Mouse (Mus musculus) thymus, adult 18-20 months (tissue): ENCODE data around the gene Smim23.

Experiments used
- DNase-seq, 2 experiments: peaks; one replicate each; pipeline ENCODE4 v3.0.0; 2022; ENCODE audit warnings: mixed read lengths in 2 of 2

The Smim23 gene

DNA sequence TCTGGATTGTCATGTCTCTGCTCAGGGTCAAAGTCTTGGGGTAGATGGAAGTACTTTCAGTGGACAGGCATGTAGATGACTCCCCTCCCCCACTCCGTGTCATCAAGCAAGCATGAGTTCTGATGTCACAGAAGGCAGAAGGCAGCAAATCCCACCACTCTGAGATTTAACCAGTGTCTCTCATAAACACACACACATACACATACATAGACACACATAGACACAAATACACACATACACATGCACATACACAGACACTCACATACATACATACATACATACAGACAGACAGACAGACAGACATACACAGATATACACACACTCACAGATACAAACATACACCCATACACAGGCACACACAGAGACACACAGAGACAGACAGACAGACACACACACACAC lies at the start of gene Smim23:
Gene Smim23 (minus strand): TSS at position 101 of the 400 bp plus-strand sequence.
- DNase-seq = no peak

DNA sequence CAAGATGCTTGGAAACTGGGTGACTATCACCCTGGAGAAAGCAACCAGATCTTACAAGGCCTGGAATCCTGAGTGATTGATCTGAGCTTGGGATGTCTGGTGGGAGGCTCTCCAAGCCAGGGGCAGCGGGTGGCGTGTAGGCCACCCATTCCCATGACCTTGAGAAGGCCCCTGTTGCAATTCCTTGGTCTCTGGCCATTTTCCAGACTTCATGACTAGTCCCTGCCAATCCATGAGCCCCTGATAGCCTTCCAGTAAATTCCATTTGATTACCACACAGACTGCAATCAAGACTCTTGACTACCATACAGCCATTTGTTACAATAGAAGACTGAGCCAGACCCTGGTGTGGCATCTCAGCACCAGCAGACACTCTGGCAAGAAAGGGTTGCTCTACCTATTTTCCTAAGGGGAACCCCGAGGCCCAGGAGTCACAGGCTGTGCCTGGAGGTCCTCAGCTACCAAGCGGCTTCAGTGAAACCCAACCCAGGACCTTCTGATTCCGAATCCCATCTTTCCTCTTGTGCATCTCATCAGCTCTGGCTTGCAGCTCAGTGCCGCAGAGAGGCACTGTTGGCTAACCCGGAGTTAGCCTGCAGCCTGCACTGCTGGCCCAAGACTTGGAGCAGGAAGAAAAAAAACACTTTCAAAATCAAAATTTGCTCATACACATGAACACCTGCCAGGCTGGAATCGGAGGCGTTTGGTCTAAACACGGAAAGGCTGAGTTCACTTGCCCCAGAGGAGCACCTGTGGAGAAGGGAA lies 44.4 kb upstream of the Smim23 start:
- no peak for DNase-seq

DNA sequence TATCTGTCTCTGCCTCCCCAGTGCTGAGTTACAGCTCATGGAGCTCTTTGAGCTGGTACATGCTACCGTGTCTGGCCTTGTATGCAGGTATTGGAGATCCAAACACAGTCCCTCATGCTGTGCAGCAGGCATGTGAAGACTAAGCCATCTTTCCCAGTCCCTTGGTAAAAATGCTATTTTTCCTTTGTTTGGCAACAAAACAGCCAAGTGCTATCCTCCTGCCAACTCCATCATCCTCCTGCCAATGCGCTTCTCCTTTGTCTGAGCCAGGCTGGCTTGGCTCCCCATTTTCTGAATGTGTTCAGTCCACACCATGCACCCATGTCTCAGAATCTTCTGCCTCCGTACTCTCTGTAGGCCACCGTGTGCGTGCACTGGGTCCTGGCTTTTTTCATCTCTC lies 40.2 kb upstream of the Smim23 start:
- DNase-seq = no peak

GRCm38 (mm10) chr11:32857418-32857879 lies 33.0 kb upstream of the Smim23 start:
- no peak for DNase-seq

- DNase-seq = no peak
These were observed 22.3 kb upstream of the Smim23 start for GRCm38 (mm10) chr11:32846682-32847222.

GRCm38 (mm10) chr11:32841169-32841568 lies 16.8 kb upstream of the Smim23 start:
- no peak for DNase-seq

DNA sequence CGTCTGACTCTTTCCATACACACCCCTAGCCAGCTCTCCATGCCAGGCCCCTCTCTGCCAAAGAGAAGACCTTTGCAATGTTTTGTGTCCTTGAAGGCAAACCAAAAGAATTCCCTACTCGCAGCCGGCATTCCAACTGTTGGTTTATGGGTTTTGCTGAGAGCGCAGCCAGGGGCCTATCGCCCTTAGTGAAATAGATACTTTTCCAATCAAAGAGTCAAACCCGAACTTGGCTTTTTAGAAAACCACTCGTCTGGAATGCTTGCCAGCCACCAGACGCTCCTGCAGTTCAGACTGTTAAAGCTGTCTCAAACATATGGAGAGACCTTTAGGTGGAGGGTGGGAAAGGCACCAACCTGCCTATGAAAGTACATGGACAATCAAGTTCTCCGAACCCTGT lies 15.9 kb upstream of the Smim23 start:
- no peak for DNase-seq

GRCm38 (mm10) chr11:32835022-32835421 lies 10.6 kb upstream of the Smim23 start:
- DNase-seq = no peak

GRCm38 (mm10) chr11:32834367-32834918 lies 10.0 kb upstream of the Smim23 start:
- no peak for DNase-seq

DNA sequence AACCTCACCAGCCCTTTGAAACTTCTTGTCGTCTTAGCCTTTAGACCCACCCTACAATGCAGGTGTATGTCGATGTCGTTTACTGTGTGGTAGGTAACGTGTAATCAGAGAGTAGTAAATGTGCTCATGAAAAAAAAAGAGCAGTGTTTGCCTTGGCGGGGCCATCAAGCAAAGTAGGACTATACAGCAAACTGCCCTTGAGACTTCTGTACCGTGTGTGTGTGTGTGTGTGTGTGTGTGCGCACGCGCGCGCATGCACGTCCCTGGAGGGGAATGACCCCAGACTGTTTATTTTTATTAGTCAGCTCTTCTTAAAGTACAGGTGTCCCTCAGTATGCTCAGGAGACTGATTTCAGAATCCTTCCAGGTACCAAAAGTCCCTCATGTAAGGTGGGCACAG lies 6.8 kb downstream of the Smim23 start:
- DNase-seq = no peak

DNA sequence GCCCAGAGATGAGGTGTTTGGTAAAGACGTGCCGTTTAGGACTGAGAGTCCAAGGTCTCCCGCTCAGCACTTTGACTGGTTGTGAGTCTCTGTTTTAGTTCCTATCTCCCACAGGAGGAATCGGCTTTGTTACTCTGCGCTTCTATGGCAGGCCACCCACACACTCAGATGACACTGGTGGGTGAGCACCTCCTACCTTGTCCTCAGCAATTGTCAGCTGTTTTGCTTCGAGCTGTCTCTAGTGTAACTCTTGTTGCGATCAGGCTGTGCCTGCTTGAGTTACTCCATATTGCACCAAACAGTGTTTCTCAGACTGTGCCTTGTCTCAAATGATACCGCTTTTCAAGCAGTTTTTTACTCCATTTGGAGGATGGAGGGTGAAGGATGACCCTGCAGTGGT lies 10.1 kb downstream of the Smim23 start:
- DNase-seq = no peak

GRCm38 (mm10) chr11:32809091-32809490 lies 15.3 kb downstream of the Smim23 start:
- no peak for DNase-seq

GRCm38 (mm10) chr11:32805958-32806357 lies 18.4 kb downstream of the Smim23 start:
- DNase-seq = no peak

- DNase-seq = no peak
These were observed 20.7 kb downstream of the Smim23 start for GRCm38 (mm10) chr11:32803658-32804057.

DNA sequence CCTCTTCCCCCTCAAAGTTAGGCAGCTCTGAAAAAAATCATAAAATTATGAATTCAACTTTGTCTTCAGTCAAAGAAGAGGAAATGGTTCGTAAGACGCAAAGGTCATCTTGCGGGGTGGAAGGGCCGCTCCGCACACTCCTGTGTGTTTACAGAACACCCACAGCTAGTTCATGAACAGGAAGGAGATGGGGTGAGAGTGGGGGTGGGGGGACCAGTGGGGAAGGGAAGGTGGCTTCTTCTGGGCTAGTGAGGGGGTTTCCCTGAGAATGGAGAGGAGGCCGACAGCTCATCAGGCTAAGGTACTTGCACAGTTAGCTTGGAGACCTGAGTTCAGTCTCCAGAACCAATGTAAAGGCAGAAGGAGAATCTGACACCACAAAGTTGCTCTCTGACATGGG lies 22.7 kb downstream of the Smim23 start:
- no peak for DNase-seq

GRCm38 (mm10) chr11:32800929-32801375 lies 23.5 kb downstream of the Smim23 start:
- DNase-seq = no peak

GRCm38 (mm10) chr11:32798445-32798844 lies 26.0 kb downstream of the Smim23 start:
- DNase-seq = no peak

GRCm38 (mm10) chr11:32794759-32795445 lies 29.5 kb downstream of the Smim23 start:
- no peak for DNase-seq

GRCm38 (mm10) chr11:32786201-32786600 lies 38.2 kb downstream of the Smim23 start:
- no peak for DNase-seq

- no peak for DNase-seq
These were observed 38.7 kb downstream of the Smim23 start for GRCm38 (mm10) chr11:32785591-32786147.

GRCm38 (mm10) chr11:32782724-32783123 lies 41.7 kb downstream of the Smim23 start:
- DNase-seq = no peak

DNA sequence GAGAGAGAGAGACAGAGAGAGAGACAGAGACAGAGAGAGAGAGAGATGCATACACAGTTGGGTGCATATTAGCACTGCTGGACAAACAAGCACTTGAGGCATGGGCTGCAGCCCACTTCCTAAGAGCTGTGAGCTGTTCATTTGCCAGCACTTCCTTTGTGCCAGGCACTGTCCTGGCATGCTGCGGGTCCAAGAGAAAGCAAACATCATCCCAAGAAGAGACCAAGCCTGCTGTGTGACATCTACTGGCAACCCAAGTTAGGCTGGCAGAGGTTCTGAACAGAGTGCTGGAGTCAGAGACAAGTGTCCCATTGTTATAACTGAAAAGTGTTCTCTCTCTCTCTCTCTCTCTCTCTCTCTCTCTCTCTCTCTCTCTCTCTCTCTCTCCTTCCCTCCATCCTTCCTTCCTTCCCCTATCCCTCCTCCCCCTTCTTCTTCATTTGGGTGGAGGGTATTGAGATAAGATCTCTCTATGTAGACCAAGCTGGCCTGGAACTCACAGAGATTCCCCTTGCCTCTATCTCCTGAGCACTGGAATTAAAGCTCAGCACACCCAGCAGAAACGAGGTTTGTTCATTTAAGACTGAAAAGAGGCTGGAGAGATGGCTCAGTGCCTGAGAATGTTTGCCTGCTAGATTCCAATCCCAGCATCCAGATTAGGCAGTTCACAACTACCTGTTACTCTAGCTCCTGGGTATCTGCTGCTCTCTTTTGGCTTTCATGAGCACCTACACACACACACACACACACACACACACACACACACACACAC lies 42.6 kb downstream of the Smim23 start:
- no peak for DNase-seq
